Mouse (Mus musculus) Patski (cell line): ENCODE measurements around the gene Recql5. TPM values are rescaled to one million over a fixed set of nuclear protein-coding genes. Genes with fewer than 3 reads are reported as not detected.
"Not testable (repeated sequence)": the region's sequence is repeated elsewhere in the genome, so short reads cannot be mapped to it uniquely, and the experiment has no call there.

Experiments used
- ATAC-seq: fragments of 100-300 bp; one replicate; pipeline ENCODE4 v1.8.0; 2021
- CTCF ChIA-PET: fragments of 350-600 bp; sonication (Branson Sonifier 250); formaldehyde crosslinking; loops from one replicate; lab custom pipeline; 2022; ENCODE audit warnings: inconsistent platforms; lab: Charles Lee
- POLR2A ChIA-PET: fragments of 350-600 bp; sonication (Branson Sonifier 250); formaldehyde crosslinking; loops from one replicate; lab custom pipeline; 2022; ENCODE audit warnings: antibody characterized with exemption, inconsistent platforms; lab: Charles Lee
- DNase-seq: peaks from one replicate; pipeline ENCODE4 v3.0.0-alpha.2; 2011; ENCODE audit warnings: low read depth, low spot score
- H3K27me3 ChIP-seq: fragments of 371-371 bp; one replicate; pipeline ENCODE4 v1.5.1; 2021
- CTCF ChIP-seq: fragments of 100-300 bp; IDR thresholded peaks from one replicate; pipeline ENCODE4 v1.5.1; 2021
- in situ Hi-C: fragments of 300-500 bp; cut with MboI; formaldehyde crosslinking; loops from 3 replicates; pipeline ENCODE4 v1.11.1; 2018; ENCODE audit warnings: low pct_unique_long_range_greater_than_20kb, mixed read lengths
- polyA plus RNA-seq: library from polyadenylated mRNA; unstranded; gene quantifications from one replicate; pipeline ENCODE4 v1.2.3, GENCODE M21; 2021

Gene Recql5
- polyA plus RNA-seq, 1 experiment from 2014 or later = 20.9 TPM

DNA sequence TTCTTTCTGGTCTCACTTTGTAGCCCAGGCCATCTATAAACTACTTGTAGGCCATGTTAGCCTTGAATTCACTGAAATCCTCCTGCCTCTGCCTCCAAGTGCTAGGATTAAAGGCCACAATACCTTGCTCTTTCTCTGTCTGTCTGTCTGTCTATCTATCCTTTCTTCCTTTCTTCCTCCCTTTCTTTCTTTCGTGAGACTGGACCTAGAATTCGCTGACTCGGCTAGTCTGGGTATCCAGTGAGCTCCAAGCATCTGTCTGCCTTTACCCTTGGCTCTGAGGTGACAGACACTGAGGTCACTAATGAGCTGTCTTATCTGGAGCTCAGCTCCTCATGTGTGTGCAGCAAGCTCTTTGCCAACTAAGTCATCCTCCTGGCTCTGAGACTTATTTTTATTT lies 57.3 kb downstream of the Recql5 start:
- in situ Hi-C loops = loop anchor here (10.0 kb wide), 1 partner anchor 231 kb away; no protein-coding TSS in a partner anchor
- H3K27me3 ChIP-seq = no peaks in the 10 kb centered on the region
- ChIA-PET POLR2A (no interaction called here), CTCF (interaction anchor here (0.8 to 1.0 kb wide), 2 partner anchors 12 to 18 kb away, joined by 3 read pairs; no protein-coding TSS in a partner anchor)
- ATAC-seq (no peak), DNase-seq (no peak)
- no peak for TF ChIP-seq CTCF

GRCm38 (mm10) chr11:115872437-115872836 lies 60.8 kb downstream of the Recql5 start:
- ATAC-seq = peak; percentile 10
- H3K27me3 ChIP-seq = no peaks in the 10 kb centered on the region
- no peak for DNase-seq
- ChIA-PET POLR2A (interaction anchor here (1.3 kb wide), 1 partner anchor 30 kb away, joined by 3 read pairs; no protein-coding TSS in a partner anchor), CTCF (interaction anchor here (2.6 kb wide), 1 partner anchor 8 kb away, joined by 12 read pairs; no protein-coding TSS in a partner anchor)
- in situ Hi-C loops = loop anchor here (10.0 kb wide), 1 partner anchor 228 kb away; no protein-coding TSS in a partner anchor
- no peak for TF ChIP-seq CTCF

- no peak for DNase-seq
- CTCF ChIA-PET = interaction anchor here (0.9 to 1.6 kb wide), 3 partner anchors 8 to 12 kb away, joined by 3 to 4 read pairs (median 3); no protein-coding TSS in a partner anchor
- ATAC-seq = no peak
- in situ Hi-C loops = loop anchor here (10.0 kb wide), 1 partner anchor 125 kb away; no protein-coding TSS in a partner anchor
- POLR2A ChIA-PET = no interaction called here
- H3K27me3 ChIP-seq = no peaks in the 10 kb centered on the region
- TF ChIP-seq CTCF = no peak
These were observed 63.9 kb downstream of the Recql5 start for GRCm38 (mm10) chr11:115869393-115869792.

- ChIA-PET CTCF (interaction anchor here (1.2 kb wide), 1 partner anchor 12 kb away, joined by 3 read pairs; no protein-coding TSS in a partner anchor), POLR2A (no interaction called here)
- DNase-seq (no peak), ATAC-seq (no peak)
- in situ Hi-C loops = loop anchor here (10.0 kb wide), 1 partner anchor 119 kb away; no protein-coding TSS in a partner anchor
- no peak for TF ChIP-seq CTCF
- no peaks in the 10 kb centered on the region for H3K27me3 ChIP-seq
These were observed 69.4 kb downstream of the Recql5 start for GRCm38 (mm10) chr11:115863895-115864294.

- in situ Hi-C loops = loop anchor here (5.0 kb wide), 2 partner anchors 37 to 142 kb away; partner anchors contain the start of gene Llgl2
- no peaks in the 10 kb centered on the region for H3K27me3 ChIP-seq
- DNase-seq (no peak), ATAC-seq (peak; percentile 45)
- no peak for TF ChIP-seq CTCF
- POLR2A ChIA-PET = interaction anchor here (1.2 to 1.8 kb wide), 2 partner anchors 38 to 44 kb away, joined by 3 to 6 read pairs; partner anchors contain the start of gene Tsen54
- CTCF ChIA-PET = interaction anchor here (0.7 to 1.6 kb wide), 7 partner anchors 11 to 42 kb away, joined by 3 to 7 read pairs (median 4); no protein-coding TSS in a partner anchor
These were observed 73.9 kb downstream of the Recql5 start for GRCm38 (mm10) chr11:115859143-115859945.

DNA sequence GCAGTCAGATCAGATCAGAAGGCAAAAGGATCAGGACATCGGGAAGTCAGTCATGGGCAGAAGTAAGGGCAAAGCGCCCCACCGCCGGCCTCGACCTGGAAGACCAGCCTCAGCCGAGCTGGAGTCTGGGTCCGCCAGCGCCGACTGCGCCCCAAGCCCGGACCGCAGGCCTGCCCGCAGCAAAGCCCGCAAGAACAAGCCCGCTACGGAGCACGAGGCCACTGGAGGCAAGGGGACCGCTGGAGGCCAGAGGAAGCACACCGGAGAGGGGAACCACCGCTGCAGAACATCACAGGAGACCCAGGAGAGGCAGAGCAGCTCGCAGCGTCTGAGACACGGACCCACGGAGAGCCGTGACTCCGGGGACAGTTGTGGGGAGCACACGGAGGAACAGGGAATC lies 74.9 kb downstream of the Recql5 start, which contains the start of gene Myo15b:
Myo15b (plus strand) TSS at position 53 of the 400 bp plus-strand sequence.
- ChIA-PET CTCF (interaction anchor here (1.2 kb wide), 1 partner anchor 11 kb away, joined by 4 read pairs; no protein-coding TSS in a partner anchor), POLR2A (interaction anchor here (1.8 kb wide), 1 partner anchor 43 kb away, joined by 6 read pairs; the partner anchor contains the start of gene Tsen54)
- H3K27me3 ChIP-seq = no peaks in the 10 kb centered on the region
- in situ Hi-C loops = loop anchor here (5.0 kb wide), 2 partner anchors 36 to 141 kb away; partner anchors contain the start of gene Llgl2
- TF ChIP-seq CTCF = no peak
- DNase-seq (no peak), ATAC-seq (no peak)

GRCm38 (mm10) chr11:115857936-115858335 lies 75.3 kb downstream of the Recql5 start:
- ATAC-seq = no peak
- POLR2A ChIA-PET = no interaction called here
- no peak for DNase-seq
- CTCF ChIA-PET = no interaction called here
- no peaks in the 10 kb centered on the region for H3K27me3 ChIP-seq
- in situ Hi-C loops = loop anchor here (5.0 kb wide), 2 partner anchors 36 to 141 kb away; partner anchors contain the start of gene Llgl2
- no peak for TF ChIP-seq CTCF

DNA sequence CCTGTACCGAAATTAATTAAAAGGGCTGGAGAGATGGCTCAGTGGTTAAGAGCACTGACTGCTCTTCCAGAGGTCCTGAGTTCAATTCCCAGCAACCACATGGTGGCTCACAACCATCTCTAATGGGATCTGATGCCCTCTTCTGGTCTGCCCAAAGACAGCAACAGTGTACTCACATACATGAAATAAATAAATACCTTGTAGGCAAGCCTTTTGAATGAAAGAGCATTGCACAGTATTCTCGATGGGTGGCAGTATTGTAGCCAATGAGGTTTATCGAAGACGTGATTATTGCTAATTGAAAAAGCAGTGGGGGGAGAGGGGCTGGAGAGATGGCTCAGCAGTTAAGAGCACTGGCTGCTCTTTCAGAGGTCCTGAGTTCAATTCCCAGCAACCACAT lies 76.1 kb downstream of the Recql5 start:
- in situ Hi-C loops = loop anchor here (5.0 kb wide), 2 partner anchors 35 to 140 kb away; partner anchors contain the start of gene Llgl2
- POLR2A ChIA-PET, H3K27me3 ChIP-seq, ATAC-seq, DNase-seq, CTCF ChIA-PET: not testable (repeated sequence)

- in situ Hi-C loops = loop anchor here (5.0 kb wide), 2 partner anchors 32 to 137 kb away; partner anchors contain the start of gene Llgl2
- ChIA-PET POLR2A (interaction anchor here (0.8 kb wide), 1 partner anchor 31 kb away, joined by 3 read pairs; no protein-coding TSS in a partner anchor), CTCF (no interaction called here)
- DNase-seq (no peak), ATAC-seq (no peak)
- TF ChIP-seq CTCF = no peak
- H3K27me3 ChIP-seq = no peaks in the 10 kb centered on the region
These were observed 78.6 kb downstream of the Recql5 start for GRCm38 (mm10) chr11:115854674-115855073.

GRCm38 (mm10) chr11:115845819-115846218 lies 87.5 kb downstream of the Recql5 start:
- no peak for ATAC-seq
- ChIA-PET POLR2A (no interaction called here), CTCF (no interaction called here)
- no peak for DNase-seq
- H3K27me3 ChIP-seq = no peaks in the 10 kb centered on the region
- no peak for TF ChIP-seq CTCF
- in situ Hi-C loops = no loop called here
